Mouse (Mus musculus) E14TG2a.4 (cell line): ENCODE measurements around the gene Inafm1.
A peak's percentile ranks its signal among the peaks of the same experiment; 100 is the strongest.
"Not testable (repeated sequence)": the region's sequence is repeated elsewhere in the genome, so short reads cannot be mapped to it uniquely, and the experiment has no call there.

ENCODE experiments used
- H3K27me3 ChIP-seq: 2 replicates; pipeline ENCODE4 v1.6.1; 2014; ENCODE audit warnings: low read length, control low read depth; ENCODE audit not compliant: insufficient read depth
- H3K36me3 ChIP-seq: 2 replicates; pipeline ENCODE4 v1.6.1; 2014; ENCODE audit warnings: low read length, control low read depth; ENCODE audit not compliant: insufficient read depth
- H3K4me1 ChIP-seq: replicated peaks from 2 replicates; pipeline ENCODE4 v1.6.1; 2014; ENCODE audit warnings: low read depth, low read length, control low read depth
- H3K4me3 ChIP-seq: replicated peaks from 2 replicates; pipeline ENCODE4 v1.5.1; 2014; ENCODE audit warnings: mild to moderate bottlenecking, low read length
- H3K9me3 ChIP-seq: 2 replicates; pipeline ENCODE4 v1.6.1; 2014; ENCODE audit warnings: low read length, control low read depth
- CTCF ChIP-seq: conservative IDR thresholded peaks from 2 replicates; pipeline ENCODE4 v1.5.1; 2014; ENCODE audit warnings: low read length
- NANOG ChIP-seq: IDR thresholded peaks from 2 replicates; pipeline ENCODE4 v1.6.1; 2014; ENCODE audit warnings: borderline replicate concordance, low read length, mixed read lengths
- POU5F1 ChIP-seq: IDR thresholded peaks from 2 replicates; pipeline ENCODE4 v1.6.1; 2014; ENCODE audit warnings: low read length, borderline replicate concordance

The Inafm1 gene

DNA sequence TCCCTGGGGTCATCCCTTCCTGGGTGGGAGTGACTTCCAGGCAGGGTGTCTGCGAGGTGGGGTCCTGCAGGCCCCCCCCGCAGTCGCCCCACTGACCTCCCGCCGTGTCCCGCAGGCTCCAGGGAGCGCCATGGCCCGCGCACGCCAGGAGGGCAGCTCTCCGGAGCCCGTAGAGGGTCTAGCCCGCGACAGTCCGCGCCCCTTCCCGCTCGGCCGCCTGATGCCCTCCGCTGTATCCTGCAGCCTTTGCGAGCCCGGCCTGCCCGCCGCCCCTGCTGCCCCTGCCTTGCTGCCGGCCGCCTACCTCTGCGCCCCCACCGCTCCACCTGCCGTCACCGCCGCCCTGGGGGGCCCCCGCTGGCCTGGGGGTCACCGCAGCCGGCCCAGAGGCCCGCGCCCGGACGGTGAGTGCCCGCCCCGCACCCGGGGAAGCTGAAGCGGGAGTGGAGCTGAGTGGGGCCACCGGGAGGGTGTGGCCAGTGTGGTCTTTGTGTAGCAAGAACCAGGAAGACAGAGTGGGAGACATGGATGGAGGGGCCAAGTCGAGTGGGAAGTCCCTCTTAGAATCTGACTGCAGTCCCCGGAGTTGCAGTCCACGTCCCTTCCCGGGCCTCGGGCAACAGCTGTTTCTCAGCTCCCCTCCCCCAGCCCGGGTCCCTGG lies 38.7 kb upstream of the Inafm1 start:
- TF ChIP-seq CTCF = no peak
- no peak for TF ChIP-seq POU5F1
- no peak for TF ChIP-seq NANOG
- peaks cover 28% of the 10 kb centered on the region for H3K36me3 ChIP-seq
- peaks cover 15% of the 10 kb centered on the region for H3K27me3 ChIP-seq
- H3K4me3 ChIP-seq = peak overlapping the region; percentile 100
- H3K4me1 ChIP-seq = peaks cover 60% of the 10 kb centered on the region
- no peaks in the 10 kb centered on the region for H3K9me3 ChIP-seq

DNA sequence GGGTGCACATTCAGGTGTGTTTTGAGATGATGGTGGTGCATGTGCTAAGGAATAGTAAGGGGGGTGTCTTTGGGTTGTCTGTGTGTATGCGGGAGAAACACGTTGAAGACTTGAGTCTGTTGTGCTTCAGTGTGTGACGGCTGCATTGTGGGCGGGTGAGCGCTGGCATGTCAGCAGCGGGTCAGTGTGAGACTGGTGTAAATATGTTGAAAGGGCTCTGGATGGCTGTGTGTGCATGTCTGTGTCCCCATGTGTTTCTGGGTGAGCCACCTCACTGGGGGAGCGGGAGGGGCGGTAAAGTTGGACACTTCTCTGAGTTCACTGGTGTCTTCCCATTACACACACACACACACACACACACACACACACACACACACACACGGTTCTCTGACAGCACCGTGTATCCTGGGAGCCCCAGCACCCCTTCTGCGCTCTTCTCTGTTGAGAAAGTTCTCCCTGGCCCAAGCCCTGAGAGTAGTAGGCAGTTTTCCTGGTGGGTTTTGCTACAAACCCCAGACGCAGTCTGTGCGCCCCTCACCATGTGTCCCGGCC lies 38.1 kb upstream of the Inafm1 start:
- peak overlapping the region; percentile 100 for H3K4me3 ChIP-seq
- peaks cover 57% of the 10 kb centered on the region for H3K4me1 ChIP-seq
- no peak for TF ChIP-seq NANOG
- TF ChIP-seq POU5F1 = no peak
- no peak for TF ChIP-seq CTCF
- no peaks in the 10 kb centered on the region for H3K9me3 ChIP-seq
- peaks cover 22% of the 10 kb centered on the region for H3K36me3 ChIP-seq
- H3K27me3 ChIP-seq = peaks cover 15% of the 10 kb centered on the region

DNA sequence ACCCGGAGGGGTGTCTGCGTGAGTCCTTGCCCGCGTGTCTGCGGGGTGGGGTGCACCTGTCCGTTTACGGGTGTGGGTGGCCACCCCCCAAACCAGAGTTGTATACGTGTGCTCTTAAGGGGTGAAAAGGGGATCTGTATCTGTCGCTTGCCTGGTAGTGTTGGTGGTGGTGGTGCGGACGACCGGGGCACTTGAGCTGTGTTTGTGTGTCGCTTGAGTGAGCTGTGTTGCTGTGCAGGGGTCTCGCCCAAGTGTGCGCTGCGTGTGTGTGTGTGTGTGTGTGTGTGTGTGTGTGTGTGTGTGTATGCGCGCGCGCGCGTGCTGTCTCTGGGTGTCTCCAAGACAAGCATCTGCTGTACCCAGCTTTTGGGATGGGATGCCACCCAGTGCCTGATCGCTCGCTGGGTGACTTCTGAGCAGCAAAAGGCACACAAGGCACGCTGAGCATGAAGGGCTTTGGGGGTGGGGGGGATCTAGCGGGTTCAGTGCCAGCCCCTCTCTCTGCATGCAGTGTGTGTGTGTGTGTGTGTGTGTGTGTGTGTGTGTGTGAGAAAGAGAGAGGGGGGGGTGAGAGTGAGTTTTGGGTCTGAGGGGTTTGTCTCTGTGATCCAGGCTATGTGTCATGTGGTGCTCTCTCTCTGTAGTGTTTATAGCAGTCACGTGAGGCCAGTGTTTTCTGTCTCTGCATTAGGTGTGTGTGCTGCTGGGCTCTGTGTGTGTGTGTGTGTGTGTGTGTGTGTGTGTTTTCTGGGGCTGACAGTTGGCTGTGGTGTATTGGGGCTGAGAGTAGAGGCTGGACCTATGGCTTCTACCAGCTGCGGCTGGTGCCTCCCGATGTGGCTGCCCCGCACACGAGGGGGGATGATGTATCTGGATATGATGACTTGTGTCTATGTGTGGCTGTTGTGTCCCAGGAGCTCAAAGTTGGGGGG lies 37.4 kb upstream of the Inafm1 start:
- TF ChIP-seq CTCF = no peak
- no peak for TF ChIP-seq POU5F1
- TF ChIP-seq NANOG = no peak
- peaks cover 53% of the 10 kb centered on the region for H3K4me1 ChIP-seq
- H3K36me3 ChIP-seq = peaks cover 17% of the 10 kb centered on the region
- peaks cover 15% of the 10 kb centered on the region for H3K27me3 ChIP-seq
- H3K9me3 ChIP-seq = no peaks in the 10 kb centered on the region
- H3K4me3 ChIP-seq = peak overlapping the region; percentile 100

DNA sequence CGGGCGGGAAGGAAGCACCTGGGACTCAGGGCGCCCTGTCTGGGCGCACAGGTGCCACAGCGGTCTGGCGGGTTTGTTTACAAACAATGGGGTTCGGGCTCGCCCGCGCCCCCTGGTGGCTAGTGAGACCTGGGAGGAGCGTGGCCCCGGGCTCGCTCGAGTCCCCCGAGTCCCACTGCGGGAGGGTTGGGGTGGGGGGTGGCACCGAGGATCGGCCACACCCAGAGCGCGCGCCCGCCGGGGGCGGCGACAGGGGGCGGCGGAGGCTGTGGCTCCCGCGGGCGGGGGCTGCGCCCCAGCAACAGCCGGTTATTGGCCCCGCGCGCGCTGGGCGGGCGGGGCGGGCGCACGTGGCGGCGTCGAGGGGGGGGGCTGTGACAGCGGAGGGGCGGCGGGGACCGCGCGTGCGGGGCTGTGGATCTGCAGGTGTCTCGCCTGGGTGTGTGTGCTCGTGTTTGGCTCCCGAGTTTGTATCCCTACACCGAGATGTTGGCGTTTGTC lies 36.7 kb upstream of the Inafm1 start:
- Histone ChIP-seq H3K9me3 (no peaks in the 10 kb centered on the region), H3K27me3 (peaks cover 15% of the 10 kb centered on the region), H3K36me3 (peaks cover 9% of the 10 kb centered on the region), H3K4me1 (peaks cover 49% of the 10 kb centered on the region), H3K4me3 (peak overlapping the region; percentile 100)
- TF ChIP-seq NANOG (no peak), POU5F1 (no peak), CTCF (peak; percentile 40)

DNA sequence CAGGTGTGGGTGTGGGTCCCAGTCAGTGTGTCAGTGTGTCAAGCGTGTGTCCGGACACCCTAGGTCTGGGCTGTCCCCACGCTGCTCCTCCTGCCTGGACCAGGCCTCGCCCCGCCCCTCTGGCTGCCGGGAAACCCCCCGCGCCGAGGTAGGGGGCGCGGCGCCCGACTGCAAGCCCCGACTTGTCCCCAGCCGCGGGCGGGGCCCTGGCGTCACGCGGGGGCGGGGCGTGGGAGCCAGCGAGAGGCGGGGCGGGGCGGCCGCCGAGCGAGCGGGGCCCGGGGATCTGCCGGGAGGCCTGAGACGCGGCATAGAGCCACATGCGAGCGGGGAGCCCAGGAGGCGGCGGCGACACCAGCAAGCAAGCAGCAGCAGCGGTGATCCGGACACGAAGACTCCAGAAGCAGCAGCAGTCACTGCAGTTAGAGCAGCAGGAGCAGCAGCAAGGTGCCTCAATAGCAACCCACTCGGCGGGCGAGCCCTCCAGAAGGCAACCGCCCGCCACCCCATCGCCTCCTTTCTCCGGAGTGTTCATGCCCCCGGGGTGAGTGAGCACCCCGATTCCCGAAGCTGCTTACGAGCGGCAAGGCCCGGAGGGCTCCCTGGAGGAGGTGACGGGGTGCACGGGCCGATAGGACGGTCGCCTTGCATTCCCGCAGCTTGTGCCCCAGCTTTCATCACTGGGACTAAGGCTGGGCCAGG lies 36.1 kb upstream of the Inafm1 start:
- H3K4me1 ChIP-seq = peaks cover 49% of the 10 kb centered on the region
- TF ChIP-seq CTCF = no peak
- TF ChIP-seq NANOG = no peak
- no peak for TF ChIP-seq POU5F1
- peak overlapping the region; percentile 100 for H3K4me3 ChIP-seq
- peaks cover 6% of the 10 kb centered on the region for H3K36me3 ChIP-seq
- H3K9me3 ChIP-seq = no peaks in the 10 kb centered on the region
- H3K27me3 ChIP-seq = peaks cover 15% of the 10 kb centered on the region

DNA sequence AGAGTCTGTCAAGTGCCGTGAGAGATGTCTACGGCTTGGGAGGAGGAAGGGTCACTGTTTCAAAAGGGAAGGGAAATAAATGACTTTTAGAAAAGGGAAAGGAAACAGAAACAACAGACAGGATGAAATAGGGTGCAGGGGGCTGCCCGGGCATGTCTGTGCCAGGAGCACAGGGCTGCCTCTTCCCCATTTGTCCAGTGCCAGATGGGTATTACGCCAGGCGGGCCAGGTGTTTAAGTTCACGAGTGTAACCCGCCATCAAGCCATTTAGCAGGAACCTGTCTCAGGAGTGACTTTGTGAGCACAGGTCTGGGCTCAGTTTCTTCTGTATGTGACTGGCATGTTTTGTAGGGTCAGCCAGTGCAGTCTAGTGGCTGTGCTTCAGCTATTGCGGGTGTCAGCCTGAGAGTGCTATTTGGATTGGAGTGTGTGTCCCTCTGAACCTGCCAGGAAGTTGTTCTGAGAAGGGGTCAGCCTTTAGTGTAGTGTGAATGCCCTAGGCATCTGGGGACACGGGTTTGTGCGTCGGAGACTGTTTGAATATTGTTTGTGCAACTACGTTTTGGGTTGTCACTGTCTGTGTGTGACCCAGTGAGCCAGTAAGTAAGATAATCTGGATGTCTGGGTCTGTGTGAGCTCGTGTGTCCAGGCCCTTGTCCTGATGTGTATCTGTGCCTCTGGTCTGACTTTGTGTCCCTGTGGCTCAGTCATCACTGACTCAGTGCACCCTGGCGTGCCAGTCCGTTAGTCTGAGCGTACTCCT lies 35.3 kb upstream of the Inafm1 start:
- Histone ChIP-seq H3K27me3 (peaks cover 15% of the 10 kb centered on the region), H3K9me3 (no peaks in the 10 kb centered on the region), H3K4me1 (peaks cover 46% of the 10 kb centered on the region), H3K4me3 (peak overlapping the region; percentile 100), H3K36me3 (peaks cover 2% of the 10 kb centered on the region; the same call in 1 of the 2 replicates)
- TF ChIP-seq NANOG = no peak
- no peak for TF ChIP-seq POU5F1
- TF ChIP-seq CTCF = no peak

DNA sequence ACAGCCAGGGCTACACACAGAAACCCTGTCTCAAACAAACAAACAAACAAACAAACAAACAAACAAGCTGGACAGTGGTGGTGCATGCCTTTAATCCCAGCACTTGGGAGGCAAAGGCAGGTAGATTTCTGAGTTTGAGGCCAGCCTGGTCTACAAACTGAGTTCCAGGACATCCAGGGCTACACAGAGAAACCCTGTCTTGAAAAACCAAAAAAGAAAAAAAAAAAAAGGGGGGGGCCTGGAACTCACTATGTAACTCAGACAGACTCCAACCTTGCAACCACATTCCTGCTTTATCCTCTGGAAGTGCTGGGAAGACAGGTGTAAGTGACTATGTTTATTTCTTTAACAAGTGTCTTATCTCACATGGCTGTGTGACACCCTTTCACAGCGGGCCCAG lies 34.7 kb upstream of the Inafm1 start, which contains the start of gene Bbc3:
Gene Bbc3 (plus strand): TSS at position 301 of the 400 bp plus-strand sequence.
- not testable (repeated sequence) for H3K36me3 ChIP-seq, H3K9me3 ChIP-seq
- H3K27me3 ChIP-seq = peaks cover 15% of the 10 kb centered on the region
- H3K4me3 ChIP-seq = peak within 1 kb of the TSS; percentile 100
- peaks cover 43% of the 10 kb centered on the region for H3K4me1 ChIP-seq

DNA sequence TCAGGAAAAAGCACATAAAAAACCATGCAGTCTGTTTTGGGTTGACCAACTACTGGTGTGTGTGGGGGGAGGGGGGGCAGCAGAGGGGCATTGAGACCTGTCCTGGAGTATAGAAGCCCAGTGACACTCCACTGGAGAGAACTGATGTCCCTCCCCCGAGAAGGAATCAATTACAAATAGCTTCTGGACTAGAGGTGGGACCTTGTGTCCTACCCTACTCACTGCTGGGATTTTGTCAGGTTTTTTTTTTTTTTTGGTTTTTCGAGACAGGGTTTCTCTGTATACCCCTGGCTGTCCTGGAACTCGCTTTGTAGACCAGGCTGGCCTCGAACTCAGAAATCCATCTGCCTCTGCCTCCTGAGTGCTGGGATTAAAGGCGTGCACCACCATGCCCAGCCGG lies 33.7 kb upstream of the Inafm1 start:
- not testable (repeated sequence) for H3K9me3 ChIP-seq, H3K4me3 ChIP-seq, H3K36me3 ChIP-seq
- H3K4me1 ChIP-seq = peaks cover 34% of the 10 kb centered on the region
- H3K27me3 ChIP-seq = peaks cover 15% of the 10 kb centered on the region
